Mouse (Mus musculus): ENCODE results near the gene Nabp1.
A peak's percentile ranks its signal among the peaks of the same experiment; 100 is the strongest.
"Not testable (repeated sequence)": the region's sequence is repeated elsewhere in the genome, so short reads cannot be mapped to it uniquely, and the experiment has no call there.

The Nabp1 gene

DNA sequence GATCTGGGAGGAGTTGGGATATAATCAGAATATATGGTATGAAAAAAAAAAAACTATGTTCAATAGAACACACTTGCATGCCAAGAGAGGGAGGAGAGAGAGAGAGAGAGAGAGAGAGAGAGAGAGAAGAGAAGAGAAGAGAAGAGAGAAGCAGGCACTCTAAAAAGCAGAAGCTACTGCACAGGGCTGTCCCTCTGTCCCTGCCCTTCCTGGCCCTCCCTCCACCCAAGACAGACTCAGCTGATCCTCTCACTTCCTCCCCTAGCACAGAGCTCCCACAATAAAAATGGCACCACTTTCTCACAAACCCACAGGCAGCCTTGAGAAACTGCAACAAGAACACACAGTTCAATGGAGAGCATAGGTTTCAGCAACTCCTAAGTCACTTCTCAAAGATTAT, 2.2 kb upstream of the Nabp1 start:
- DNase-seq, result peak; percentile 51

DNA sequence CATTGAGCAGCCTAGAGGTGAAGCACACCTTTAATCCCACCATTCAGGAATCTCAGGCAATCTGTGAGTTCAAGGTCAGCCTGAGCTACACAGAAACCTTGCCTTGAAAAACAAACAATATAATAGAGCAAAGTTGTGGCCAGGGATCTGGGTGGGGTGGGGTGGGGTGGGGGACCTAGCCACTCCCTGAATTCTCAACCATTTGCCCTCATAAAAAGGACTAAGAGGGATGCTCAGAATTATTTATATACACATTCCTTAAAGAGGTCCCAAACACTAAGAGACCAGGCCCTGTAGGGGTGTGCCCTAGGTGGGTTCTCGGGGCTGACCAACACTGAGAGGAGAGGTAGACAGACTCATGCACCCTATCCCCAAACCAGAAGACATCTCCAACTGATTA, 1.5 kb upstream of the Nabp1 start:
- DNase-seq, result no peak

DNA sequence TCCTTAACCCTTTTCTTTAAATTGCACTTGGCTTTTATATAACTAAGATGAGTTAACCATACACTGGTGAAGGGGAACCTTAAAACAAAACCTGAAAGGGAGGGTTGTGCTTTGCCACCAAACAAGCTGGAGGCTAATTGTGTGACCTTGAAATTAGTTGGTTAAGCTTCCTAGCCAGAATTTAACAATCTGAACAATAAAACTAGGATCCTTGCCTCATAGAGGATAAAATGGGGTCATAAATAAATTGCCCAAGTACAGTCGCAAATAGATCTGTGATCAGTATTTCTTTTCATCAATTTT, 753 bp upstream of the Nabp1 start:
- DNase-seq, result no peak

DNA sequence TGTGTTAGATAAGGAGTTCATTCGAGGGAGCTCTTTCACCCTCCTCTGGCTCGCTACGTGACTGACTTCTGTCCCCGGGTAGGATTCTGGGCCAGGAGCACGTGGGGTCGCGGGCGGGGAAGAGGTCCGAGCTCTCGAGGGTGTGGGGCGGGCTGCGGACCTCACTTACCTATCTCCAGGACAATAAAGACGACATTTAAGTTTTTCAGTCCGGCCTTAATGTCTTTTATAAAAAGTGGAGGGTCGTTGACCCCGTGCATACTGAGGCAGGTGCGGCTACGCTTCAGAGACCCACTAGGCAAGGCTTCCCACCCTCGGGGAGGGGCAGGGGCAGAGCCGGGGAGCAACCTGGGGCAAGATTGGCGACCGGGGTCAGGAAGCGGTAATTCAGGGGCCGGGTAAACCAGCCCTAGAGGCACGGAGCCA, 556 bp downstream of the Nabp1 start:
- peak; percentile 54 for DNase-seq

DNA sequence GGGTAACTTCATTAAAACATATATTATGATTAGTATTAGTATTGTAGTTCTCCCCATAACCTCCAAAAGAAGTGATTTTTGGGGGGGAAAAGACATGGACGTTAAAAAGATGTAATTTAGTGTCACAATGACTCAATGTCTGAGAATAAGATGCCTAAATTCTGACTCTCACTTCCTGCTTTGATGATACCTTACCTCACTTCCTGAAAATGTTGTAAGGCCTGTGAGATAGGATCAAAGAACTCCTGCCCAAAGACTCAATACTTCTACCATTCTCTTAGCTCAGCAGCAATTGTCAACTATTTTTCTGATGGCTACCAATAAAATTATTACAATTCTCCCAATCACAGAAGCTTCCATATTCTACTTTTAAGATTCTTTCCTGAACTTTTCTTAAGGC, 1.8 kb downstream of the Nabp1 start:
- no peak for DNase-seq

DNA sequence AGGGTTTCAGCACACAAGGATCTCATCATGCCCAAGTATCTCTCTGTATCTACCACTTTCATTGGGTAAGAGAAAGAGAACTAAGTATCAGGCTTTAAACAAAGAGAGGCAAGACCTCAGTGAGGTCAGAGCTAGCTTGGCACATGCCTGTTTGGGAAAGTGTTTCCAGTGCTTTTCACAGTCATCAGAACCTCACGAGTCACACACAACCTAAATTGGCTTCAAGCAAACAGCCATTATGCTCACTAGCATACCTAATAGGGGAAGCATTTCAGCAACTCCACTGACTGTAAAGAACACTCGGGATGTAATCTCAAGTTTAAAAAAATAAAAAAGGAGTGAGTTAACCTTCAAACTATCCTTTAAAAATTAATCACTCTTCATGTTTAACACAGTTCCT, 10.1 kb downstream of the Nabp1 start:
- DNase-seq, result no peak

DNA sequence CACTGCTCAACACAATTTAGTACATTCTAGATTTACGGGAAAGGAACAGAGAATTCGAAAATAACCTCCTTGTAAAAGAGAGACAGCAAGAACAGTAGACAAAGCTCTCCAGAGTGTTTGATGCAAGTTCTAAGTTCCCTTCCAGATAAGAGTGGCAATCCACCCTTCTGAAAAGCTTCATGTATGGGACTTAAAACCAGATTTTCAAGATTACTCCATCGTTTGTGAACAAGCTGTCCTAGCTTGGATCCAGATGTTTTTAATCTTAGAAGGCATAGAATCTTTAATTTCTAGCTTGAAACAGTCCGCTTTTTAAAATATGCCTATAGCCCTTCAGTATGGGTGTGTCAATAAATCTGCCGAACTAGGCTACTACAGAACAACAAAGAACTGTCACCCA, 11.0 kb downstream of the Nabp1 start:
- DNase-seq, result no peak

DNA sequence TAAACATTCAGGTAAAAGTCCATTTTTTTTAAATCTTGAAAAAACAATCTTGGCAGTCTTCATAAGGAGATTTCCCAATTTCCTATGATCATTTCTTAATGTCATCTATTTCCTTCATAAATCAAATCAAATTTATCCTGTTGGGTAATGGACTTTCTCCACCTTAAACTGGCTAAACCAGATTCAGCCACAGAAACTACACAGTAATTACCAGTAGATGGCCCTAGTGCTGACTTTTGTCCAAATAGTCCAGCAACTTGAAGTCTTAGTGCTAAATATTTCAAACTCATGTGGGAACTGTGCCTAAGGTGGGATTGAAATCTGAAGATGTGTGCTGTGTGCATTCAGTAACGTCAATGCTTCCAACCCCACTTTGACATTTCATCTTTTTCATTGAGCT, 11.8 kb downstream of the Nabp1 start:
- peak; percentile 73 for DNase-seq

DNA sequence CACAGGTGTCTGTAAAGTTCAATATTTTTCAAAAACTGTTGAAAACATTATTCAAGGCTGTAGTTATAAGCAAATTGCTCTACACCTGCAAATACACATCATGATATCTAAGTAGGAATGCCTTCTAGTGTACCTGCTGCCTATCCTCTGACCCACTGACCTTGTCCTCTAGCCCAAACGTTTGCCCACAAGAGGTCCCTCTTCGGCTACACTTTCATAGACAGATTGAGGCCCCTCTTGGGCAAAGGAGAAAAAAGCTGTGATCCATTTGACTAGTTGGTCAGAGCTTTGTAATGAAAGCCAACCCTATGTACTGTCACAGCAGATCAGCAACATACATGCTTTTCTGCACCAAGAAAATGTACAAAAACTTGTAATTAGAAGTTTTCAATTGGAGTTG, 12.9 kb downstream of the Nabp1 start:
- peak; percentile 21 for DNase-seq

DNA sequence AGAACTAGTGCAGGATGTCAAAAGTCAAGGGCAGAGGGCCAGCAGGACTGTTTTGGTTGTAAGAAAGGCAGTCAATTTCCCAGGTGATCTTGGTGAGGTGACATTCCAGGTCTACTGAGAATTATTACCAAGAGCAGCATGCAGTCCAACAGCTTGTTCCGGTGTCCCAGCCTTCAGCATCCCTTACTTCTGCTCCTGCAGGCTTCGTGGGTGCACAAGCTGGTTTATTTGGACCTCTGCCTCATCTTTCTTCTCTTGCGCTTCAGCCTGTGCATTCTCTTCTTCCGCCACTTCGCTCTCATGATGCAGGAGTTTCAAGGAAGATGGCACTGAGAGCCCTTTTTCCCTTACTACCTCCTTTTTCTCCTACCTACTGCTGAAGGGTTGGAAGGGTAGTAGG, 15.2 kb downstream of the Nabp1 start:
- no peak for DNase-seq

DNA sequence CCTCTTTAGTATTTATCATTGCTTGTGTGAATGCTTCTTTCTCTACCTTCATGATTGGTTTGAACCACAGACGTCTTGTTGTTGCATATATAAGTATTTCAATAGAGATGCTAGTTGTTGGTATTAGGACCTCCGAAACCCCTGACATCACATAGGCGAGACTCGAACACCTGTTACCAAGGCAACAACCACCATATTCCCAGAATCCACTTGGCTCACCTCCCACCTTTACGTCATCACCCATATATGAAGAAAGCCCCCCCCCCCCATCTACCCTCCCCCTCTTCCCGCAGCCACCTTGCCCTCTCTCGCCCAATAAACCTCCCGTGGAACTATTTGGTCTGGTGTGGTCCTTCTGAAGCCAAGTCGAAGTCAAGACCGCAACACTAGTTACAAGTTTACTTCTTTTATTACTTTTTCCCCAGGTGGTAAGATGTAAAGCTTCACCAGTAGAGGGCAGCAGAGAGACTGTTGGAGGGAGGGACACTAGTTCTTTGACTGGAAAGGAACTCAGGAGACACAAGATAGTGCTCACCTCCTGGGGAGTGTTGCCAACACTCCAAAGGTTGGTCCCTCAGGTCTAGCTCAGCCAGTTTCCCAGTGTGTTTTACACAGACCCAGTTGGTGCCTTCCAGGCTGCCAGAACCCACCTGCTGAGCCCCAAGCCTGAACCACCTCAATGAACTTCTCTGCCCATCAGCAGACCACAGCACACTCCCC, 19.3 kb downstream of the Nabp1 start:
- DNase-seq, result peak; percentile 64

DNA sequence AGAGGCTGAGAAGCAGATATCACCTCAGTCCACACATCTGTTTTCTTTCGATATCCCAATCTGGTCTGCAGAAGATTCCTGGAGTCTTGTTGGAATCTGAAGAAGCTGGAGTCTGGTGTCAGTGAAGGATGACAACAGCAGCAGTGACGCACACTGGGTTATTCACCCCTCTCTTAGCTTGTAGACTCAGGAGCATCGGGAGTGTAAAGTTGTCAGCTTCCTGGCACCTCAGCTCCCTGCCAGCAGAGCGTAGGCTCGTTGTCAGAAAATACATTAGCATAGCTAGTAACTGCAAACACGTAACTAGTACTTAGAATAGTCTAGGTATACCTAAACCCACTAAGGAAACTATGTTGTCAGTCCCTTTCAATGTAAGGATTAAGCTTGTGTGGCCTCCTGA, 20.1 kb downstream of the Nabp1 start:
- DNase-seq, result no peak

DNA sequence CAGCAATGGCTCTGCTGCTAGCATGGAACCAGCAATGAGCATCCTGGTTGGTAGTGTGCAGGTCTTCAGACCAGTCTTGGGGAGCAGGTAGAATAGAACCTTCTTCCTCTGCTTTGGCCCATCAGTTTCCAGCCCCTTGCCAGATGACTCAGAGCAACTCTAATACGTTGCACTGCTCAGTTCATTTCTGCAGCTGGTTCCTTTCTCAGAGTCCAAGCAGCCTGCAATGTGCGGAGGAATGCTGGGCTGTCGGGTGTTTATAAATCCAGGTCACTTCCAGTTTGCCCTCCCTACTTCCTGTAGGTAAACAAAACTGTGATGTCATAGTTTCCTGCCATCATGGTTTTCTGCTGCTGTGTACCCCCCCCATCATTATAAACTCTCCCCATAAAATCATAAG, 21.0 kb downstream of the Nabp1 start:
- no peak for DNase-seq

DNA sequence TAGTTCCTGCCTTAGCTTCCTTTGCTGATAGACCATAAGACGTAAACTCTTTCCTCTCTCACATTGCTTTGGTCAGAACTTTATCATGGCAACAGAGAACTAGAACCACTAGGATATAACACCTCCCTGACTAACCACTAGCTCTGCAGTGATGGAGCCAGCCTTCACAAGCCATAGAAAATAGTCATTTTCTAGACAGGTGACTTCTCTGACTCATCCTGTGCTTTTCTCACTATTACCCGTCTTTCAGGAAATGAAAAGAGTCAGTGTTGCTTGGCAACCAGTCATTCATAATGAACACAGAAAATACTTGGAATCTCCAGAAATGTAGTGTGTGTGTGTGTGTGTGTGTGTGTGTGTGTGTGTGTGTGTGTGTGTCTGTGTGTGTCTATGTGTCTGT, 29.4 kb downstream of the Nabp1 start:
- no peak for DNase-seq

DNA sequence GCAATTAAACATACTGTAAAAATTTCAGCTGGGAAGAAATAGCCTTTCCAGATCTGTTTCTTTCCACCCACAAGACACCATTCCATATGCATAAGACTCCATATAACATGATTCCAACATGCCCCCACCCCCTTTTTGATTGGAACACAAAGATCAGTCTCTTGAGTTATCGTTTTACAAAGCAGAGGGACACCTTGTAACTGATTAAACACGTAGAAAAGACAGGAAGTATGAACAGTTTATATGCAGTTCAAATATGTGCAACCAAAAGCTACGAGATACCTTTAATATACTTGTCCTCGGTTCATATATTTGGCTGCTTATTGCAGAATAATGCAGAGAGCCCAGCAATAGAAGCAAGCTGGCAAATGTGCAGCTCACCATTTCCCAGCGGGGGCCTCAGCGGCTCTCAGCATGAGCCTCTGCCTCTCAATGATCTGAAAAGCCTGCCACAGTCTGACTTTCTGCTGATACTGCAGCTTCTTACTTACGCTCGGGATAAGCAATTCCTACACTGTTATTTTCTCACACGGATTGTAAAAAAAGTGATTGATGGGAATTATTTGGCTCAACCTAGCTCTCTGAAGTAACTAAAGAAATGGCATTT, 32.3 kb downstream of the Nabp1 start:
- DNase-seq, result no peak

DNA sequence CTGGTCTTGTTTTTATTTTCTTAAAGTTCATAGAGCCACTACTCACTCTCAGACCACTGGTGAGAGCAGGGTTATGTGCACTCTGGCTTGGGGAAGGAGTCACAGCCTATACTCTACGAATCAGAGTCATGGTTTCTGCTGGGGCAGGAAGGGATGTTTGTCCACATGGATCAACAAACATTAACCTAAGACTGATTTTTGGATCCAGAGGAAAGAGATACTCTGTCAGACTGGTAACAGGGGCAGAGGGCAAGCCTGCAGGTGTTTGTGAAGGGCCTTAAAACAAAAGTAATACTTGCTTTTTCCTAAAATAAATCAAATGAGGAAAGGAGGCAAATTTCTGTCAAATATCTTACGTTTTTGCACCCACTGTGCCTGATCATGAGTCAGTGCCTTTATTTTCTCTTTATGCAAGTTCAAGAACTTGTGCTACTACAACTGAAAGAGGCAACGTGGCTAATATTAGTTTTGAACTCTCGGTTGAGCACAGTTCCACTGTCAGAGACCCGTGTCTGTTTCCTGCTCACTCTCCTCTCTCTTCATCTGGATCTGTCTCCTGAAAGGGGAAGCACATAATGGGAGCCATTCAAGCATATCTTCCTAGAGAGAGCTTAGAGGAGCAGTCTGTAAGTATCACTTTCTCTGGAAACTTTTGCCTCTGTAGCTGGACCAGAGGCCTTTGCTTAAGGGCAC, 32.9 kb downstream of the Nabp1 start:
- no peak for DNase-seq

DNA sequence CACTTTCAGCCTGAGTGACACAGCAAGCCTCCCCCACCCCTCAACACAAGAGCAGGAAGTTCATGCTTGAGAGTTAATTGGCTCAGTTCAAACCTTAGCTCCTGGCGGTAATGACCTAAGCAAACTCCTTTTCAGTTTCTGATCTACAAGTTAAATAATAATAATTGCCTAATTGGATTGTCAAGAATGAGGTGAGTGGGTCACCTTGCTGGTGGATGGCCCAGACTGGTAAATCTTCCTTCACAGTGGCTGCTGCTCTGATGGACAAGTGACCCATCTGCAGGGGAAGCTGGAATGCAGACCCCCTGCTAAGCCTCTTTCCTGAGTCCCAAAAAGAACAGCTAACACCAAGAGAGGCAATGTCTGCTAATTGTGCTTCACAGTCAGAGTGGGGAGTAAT, 48.5 kb downstream of the Nabp1 start:
- DNase-seq, result no peak

DNA sequence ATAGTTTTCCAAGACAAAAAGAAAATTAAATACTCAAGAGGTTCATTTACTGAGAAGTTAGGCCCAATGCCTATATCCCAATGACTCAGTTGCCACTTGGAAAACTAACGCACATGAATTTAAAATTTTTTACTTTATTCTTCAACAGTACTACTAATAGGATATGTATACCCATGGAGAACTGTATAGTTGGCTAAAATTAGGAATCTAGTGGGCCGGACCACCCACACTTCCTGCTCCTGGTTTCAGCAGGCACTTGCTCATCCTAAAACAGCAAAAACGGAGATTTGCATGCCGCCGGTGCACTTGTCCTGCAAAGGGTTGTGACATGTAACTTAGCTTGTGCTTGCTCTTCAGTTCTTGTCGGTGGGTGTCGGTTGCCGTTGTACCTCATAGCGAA, 51.9 kb downstream of the Nabp1 start:
- no peak for DNase-seq

DNA sequence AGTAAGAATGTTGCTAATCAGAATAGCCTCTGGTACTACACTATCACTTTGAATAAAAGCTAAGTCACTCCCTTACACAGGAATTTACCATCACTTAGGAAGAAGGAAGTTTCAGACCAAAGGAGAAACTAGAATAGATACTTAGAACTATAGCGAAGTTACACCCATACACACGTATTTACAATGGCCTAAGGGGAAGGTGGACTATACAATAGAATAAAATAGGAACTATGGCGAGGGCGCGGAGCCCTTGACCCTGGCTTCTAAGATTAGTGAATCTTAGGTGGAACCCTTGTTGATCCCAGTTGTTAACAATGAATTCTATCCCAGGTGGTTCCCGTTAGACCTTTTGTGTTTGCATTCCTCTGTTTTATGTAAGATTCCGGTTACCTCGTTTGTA, 57.2 kb downstream of the Nabp1 start:
- DNase-seq, result not testable (repeated sequence)

DNA sequence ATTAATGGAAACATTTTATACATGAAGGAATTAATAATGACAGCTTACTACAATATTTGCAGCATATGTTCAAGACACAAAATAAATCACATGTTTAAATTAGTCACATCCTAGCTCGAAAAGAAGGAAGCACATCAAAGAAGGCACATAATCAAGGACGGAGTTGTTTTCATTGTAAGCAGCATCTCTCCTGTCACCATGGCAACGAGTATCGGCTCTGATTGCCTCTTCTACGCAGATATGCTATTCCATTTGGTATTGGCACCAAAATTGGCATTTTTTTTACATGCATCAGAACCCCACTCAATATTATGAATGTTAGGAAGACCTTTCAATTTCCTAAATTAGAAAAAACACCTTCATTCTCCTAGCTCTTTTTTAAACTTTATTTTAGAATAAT, 59.5 kb downstream of the Nabp1 start:
- DNase-seq, result no peak
